Mouse (Mus musculus) thymus, postnatal 10 days (tissue): Measurements from ENCODE around the gene Utrn.
A peak's percentile ranks its signal among the peaks of the same experiment; 100 is the strongest.

Experiments used
- DNase-seq, 2 experiments: peaks; one replicate each; pipeline ENCODE4 v3.0.0; 2021; ENCODE audit warnings: low spot score in 2 of 2

Utrn gene

GRCm38 (mm10) chr10:12869029-12869671 is at the start of gene Utrn:
Utrn (minus strand) TSS chr10:12869365.
- peak; percentile 43 to 55 for DNase-seq

GRCm38 (mm10) chr10:12917626-12918025 is 48.5 kb upstream of the Utrn start:
- no peak for DNase-seq

DNA sequence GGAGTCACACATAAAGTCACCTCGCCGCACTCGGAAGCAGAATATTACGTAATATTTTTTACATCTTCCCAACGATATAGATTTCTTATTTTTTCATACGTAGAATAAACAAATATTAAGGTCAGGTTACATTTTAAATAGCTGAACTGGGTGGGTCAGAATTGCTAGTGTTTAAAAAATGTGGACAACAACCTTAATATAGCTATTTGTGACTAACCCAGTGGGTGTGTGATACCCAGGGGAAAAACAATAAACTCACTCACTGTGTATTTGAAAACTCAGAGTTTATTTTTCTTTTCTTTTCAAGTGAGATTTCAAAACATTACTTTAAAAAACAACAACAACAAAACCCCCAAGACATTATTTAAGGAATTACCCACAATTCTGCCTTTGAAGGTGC is 47.2 kb upstream of the Utrn start:
- no peak for DNase-seq

DNA sequence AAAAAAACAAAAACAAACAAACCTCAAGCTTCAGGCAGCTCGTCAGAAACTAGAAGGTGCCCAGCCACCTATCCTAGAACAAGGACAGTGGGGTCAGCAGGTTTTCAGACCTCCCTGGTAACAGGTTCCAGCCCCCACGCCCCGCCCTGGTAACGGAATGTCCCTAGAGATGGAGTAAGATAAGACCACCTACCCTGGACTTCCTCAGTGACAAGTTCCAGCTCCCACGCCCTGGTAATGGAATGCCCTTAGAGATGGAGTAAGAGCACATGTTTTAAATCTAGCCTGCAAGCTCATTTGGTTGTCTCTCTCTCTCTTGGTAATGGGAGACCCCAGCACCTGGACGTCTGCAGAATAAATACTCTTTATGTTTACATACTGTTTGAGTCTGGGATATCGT is 46.7 kb upstream of the Utrn start:
- DNase-seq: no peak

DNA sequence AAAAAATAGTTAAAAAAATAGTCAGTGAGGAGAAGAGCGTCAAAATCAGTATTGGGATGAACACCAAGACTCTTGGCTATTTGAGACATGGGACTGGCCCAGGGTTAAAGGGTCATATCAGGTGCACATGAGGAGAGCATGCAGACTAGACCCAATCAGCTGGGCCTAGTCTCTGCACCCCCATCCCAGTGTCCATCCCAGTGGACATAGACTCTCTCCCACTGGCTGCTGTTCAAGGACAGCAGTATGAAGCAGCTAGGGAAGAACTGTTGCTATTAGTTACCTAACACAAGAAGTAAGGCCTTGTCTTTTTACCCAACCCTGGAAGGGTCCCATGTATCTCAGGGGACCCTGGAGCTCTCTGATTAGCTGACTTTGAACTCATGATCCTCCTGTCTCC is 45.0 kb upstream of the Utrn start:
- no peak for DNase-seq

GRCm38 (mm10) chr10:12911981-12912530 is 42.9 kb upstream of the Utrn start:
- DNase-seq: peak in 1 of 2 experiments; percentile 15

DNA sequence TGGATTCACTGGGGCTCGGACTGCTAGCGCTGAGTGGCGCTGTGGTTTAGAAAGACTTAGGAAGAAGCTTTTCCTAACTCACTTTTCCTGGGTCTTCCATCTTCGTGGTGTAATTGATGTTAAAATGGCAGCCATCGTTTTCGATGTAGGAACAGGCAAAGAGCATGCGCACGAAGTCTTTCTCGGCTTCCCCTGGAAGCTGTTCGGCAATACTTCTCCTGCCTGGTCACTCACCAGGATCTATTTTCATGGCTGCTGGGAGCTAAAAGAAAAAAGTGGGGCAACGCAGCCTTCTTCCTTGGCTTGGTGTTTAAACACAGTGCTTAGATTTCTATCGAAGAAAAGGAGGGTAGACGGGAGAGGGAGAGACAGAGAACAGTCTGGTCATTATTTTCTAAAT is 42.3 kb upstream of the Utrn start:
- DNase-seq: no peak

- DNase-seq: no peak
These were observed 40.7 kb upstream of the Utrn start for GRCm38 (mm10) chr10:12909891-12910290.

GRCm38 (mm10) chr10:12909179-12909578 is 40.0 kb upstream of the Utrn start:
- no peak for DNase-seq

DNA sequence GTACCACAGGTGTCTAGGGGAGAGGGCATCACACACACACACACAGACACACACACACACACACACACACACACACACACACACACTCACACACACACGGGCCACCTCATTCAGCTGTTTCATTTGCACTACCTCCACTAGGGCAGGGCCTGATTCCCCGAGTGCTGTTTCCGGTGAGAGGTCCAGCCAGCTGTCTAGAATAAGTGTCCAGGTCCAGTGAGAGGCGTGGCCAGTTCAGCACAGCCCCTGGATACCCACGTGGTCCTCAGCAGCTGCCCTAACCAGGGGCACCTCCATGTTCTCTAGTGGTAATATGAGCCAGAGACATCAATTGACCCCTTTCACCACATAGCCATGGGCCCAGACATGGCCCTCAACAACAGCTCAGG is 35.0 kb upstream of the Utrn start:
- no peak for DNase-seq

GRCm38 (mm10) chr10:12903440-12904139 is 34.4 kb upstream of the Utrn start:
- no peak for DNase-seq

GRCm38 (mm10) chr10:12899901-12900300 is 30.7 kb upstream of the Utrn start:
- DNase-seq: no peak

- DNase-seq: no peak
These were observed 24.2 kb upstream of the Utrn start for GRCm38 (mm10) chr10:12893339-12893738.

- no peak for DNase-seq
These were observed 19.2 kb upstream of the Utrn start for GRCm38 (mm10) chr10:12888373-12888772.

GRCm38 (mm10) chr10:12887792-12888191 is 18.6 kb upstream of the Utrn start:
- DNase-seq: no peak

DNA sequence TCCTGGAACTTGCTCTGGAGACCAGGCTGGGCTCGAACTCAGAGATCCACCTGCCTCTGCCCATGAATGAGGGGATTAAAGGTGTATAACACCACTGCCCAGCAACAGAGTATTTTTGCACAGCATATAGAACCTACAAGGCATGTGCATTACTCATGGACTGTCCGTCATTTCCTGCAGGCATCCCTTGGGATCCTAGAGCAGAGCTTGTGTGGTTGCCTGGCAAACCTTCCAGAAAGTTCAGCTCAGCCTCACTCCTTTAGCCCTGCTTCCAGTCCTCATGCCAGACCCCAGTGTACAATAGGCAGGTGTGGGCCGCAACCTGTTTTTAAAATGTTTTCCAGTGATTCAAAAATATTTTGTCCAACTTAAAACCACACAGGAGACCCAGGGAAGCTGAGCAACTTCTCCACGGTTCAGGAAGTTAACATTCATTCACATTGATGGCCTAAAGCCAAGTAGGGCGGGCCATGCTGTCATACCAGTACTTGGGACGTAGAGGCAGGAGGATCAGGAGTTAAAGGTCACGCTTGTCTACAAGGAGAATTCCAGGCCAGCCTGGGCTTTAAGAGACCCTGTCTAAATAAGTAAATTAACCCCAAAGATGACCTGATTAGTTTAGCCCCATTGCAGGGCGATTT is 15.3 kb upstream of the Utrn start:
- no peak for DNase-seq

- DNase-seq: no peak
These were observed 12.7 kb upstream of the Utrn start for GRCm38 (mm10) chr10:12881911-12882310.

- DNase-seq: no peak
These were observed 10.1 kb upstream of the Utrn start for GRCm38 (mm10) chr10:12879313-12879695.

DNA sequence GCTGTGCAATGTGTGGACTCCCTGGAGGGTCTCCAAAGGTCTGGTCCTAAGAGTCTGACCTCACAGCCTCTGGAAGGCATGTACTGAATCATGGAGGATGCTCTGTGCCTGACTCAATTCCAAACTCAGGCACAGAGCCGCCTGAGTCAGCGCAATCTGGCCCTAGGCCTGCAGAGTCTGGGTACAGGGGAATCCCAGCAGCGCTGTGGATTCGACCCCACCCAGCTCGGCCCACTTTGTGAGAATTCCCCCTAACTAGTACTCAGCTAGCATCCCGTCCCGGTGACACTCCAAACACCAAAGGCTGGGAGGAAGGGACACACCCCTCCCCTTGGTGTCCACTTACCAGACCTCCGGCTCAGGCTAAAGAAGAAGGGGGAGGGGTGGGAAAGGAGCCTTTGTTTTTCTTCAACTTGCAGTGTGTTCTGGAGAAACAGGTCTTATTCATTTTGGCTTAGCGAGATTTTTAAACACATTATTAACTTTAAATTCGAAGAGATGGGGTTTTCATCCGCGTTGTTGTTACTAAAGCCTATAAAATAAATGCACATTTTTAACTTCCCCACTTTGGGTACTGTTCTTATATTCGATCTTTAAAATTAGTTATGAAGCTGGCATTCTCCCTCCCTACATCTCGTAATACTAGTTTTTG is 9.6 kb upstream of the Utrn start:
- no peak for DNase-seq

- DNase-seq: no peak
These were observed 7.3 kb upstream of the Utrn start for GRCm38 (mm10) chr10:12876426-12876825.

- DNase-seq: no peak
These were observed 6.2 kb upstream of the Utrn start for GRCm38 (mm10) chr10:12875410-12875809.

DNA sequence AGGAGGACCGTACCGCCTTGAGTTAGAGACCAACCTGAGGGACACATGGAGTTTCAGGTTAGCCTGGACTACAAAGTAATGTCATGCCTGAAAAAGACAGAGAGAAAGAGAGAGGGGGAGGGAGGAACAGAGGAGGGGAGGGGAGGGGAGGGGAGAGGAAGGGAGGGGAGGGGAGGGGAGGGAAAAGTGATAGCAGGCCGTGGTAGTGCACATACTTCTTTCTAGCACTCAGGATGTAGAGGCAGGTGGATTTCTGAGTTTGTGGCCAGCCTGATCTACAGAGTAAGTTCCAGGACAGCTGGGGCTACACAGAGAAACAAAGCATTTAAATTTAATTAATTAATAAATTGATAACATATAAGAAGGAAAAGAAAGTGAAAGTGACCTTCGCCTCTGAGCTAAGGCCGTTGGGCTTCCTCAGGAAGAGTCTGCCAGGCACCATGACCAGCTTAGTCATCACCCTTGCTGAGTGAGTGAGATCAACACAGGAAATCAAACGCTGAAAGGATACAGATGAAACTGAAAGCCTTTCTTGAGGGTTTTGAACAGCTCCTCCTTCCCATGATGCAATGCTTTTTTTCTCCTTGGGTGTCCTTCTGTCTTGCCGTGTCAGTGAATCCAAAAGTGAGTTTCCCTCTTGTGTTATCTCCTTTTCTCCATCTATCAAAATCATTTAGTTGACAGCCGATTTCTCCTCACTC is 5.6 kb upstream of the Utrn start:
- peak in 1 of 2 experiments; percentile 10 for DNase-seq
